ENCODE assay signal across 9 mouse cellular contexts in genomic region chr2:52623921-52624404, GRCm38 (mm10). TPM values are rescaled to one million over a fixed set of nuclear protein-coding genes. Genes with fewer than 3 reads are reported as not detected.
DNase-seq lines count a peak whose midpoint lies in the region; ATAC-seq lines count a peak whose summit lies in the region.
"Had no signal": no experiment of that assay in that cellular context is flagged by ENCODE, and none has a peak within 500 bp of the region (broad histone marks: within the 10 kb centered on the region; RNA-seq: fewer than 3 reads in every experiment).

No protein-coding gene starts in this region.

- no peaks in the 10 kb centered on the region for H3K27me3 ChIP-seq in heart, embryonic 11.5 days (ENCODE audit: control insufficient read depth, insufficient read depth, low read length)
- H3K27me3 ChIP-seq in neural tube, embryonic 12.5 days (replicated peaks), result no peaks in the 10 kb centered on the region
- no peaks in the 10 kb centered on the region for H3K27me3 ChIP-seq in kidney, embryonic 15.5 days
- no peaks in the 10 kb centered on the region; the same call in 1 of the 2 replicates for H3K27me3 ChIP-seq in stomach, embryonic 16.5 days (ENCODE audit: control insufficient read depth, insufficient read depth, low read length)

- DNase-seq in heart, adult 18-20 months, result no peak
- DNase-seq in neural tube, embryonic 10.5 days (ENCODE audit: extremely low spot score, low spot score), result no peak
- DNase-seq in right cerebral cortex, postnatal 14 days, result no peak
- DNase-seq in layer of hippocampus, adult 18-20 months (ENCODE audit: low spot score in 2 of 2), result no peak

- peak overlapping the region; percentile 16; the same call in 1 of the 2 replicates for H3K9ac ChIP-seq in heart, embryonic 11.5 days (ENCODE audit: low read depth, low read length)
- 0 out of 2 replicates have a peak overlapping the region, but pooled peaks have one; percentile 3 for H3K9ac ChIP-seq in neural tube, embryonic 12.5 days
- no peak overlapping the region for H3K9ac ChIP-seq in kidney, embryonic 15.5 days
- H3K9ac ChIP-seq in stomach, embryonic 16.5 days (ENCODE audit: low read length), result no peak overlapping the region

- H3K36me3 ChIP-seq in heart, embryonic 11.5 days (ENCODE audit: control insufficient read depth, insufficient read depth, low read length), result no peaks in the 10 kb centered on the region
- H3K36me3 ChIP-seq in neural tube, embryonic 12.5 days, result no peaks in the 10 kb centered on the region
- H3K36me3 ChIP-seq in kidney, embryonic 15.5 days, result no peaks in the 10 kb centered on the region
- H3K36me3 ChIP-seq in stomach, embryonic 16.5 days (ENCODE audit: control insufficient read depth, insufficient read depth, low read length), result no peaks in the 10 kb centered on the region

- H3K4me3 ChIP-seq in heart, embryonic 11.5 days (ENCODE audit: low read depth, low read length), result no peak overlapping the region
- H3K4me3 ChIP-seq in neural tube, embryonic 12.5 days, result no peak overlapping the region
- no peak overlapping the region for H3K4me3 ChIP-seq in kidney, embryonic 15.5 days (replicated peaks)
- H3K4me3 ChIP-seq in stomach, embryonic 16.5 days (replicated peaks; ENCODE audit: low read length), result no peak overlapping the region

- H3K9me3 ChIP-seq in heart, embryonic 11.5 days (replicated peaks; ENCODE audit: control insufficient read depth, low read length), result no peaks in the 10 kb centered on the region
- no peaks in the 10 kb centered on the region for H3K9me3 ChIP-seq in neural tube, embryonic 12.5 days
- no peaks in the 10 kb centered on the region for H3K9me3 ChIP-seq in kidney, embryonic 15.5 days (replicated peaks)
- H3K9me3 ChIP-seq in stomach, embryonic 16.5 days (replicated peaks; ENCODE audit: control insufficient read depth, low read length), result no peaks in the 10 kb centered on the region

- H3K4me2 ChIP-seq in heart, embryonic 11.5 days, result no peak overlapping the region
- no peak overlapping the region for H3K4me2 ChIP-seq in neural tube, embryonic 12.5 days (replicated peaks)
- H3K4me2 ChIP-seq in kidney, embryonic 15.5 days, result no peak overlapping the region
- no peak overlapping the region for H3K4me2 ChIP-seq in stomach, embryonic 16.5 days (ENCODE audit: low read depth, low read length)

- H3K4me1 ChIP-seq in heart, embryonic 11.5 days (ENCODE audit: control insufficient read depth, insufficient read depth, low read length), result peaks cover 18% of the 10 kb centered on the region
- H3K4me1 ChIP-seq in neural tube, embryonic 12.5 days, result no peaks in the 10 kb centered on the region
- peaks cover 20% of the 10 kb centered on the region for H3K4me1 ChIP-seq in kidney, embryonic 15.5 days
- H3K4me1 ChIP-seq in stomach, embryonic 16.5 days (ENCODE audit: control insufficient read depth, insufficient read depth, low read length), result no peaks in the 10 kb centered on the region

- peak overlapping the region; percentile 63 for H3K27ac ChIP-seq in heart, embryonic 11.5 days (ENCODE audit: low read depth, low read length)
- no peak overlapping the region for H3K27ac ChIP-seq in neural tube, embryonic 12.5 days
- H3K27ac ChIP-seq in kidney, embryonic 15.5 days, result peak overlapping the region; percentile 10; the same call in 1 of the 2 replicates
- H3K27ac ChIP-seq in stomach, embryonic 16.5 days (ENCODE audit: low read length), result no peak overlapping the region

- no peak for ATAC-seq in heart, embryonic 11.5 days (replicated peaks; ENCODE audit: insufficient number of reproducible peaks, low FRiP score, low TSS enrichment)
- no peak for ATAC-seq in neural tube, embryonic 12.5 days (ENCODE audit: low FRiP score, low read depth)
- ATAC-seq in kidney, embryonic 15.5 days (replicated peaks; ENCODE audit: low FRiP score), result peak; percentile 45; the same call in 1 of the 2 replicates
- peak; percentile 44; the same call in 1 of the 2 replicates for ATAC-seq in stomach, embryonic 16.5 days (ENCODE audit: insufficient read depth, low FRiP score)
- ATAC-seq: activated CD4-positive, CD25-positive, alpha-beta regulatory T cell, adult 4 months had no signal

- WGBS in heart, embryonic 11.5 days (ENCODE audit: insufficient replicate concordance), result 27% methylated on average over 7 of the region's 7 CpGs
- 53% methylated on average over 7 of the region's 7 CpGs for WGBS in neural tube, embryonic 12.5 days
- 48% methylated on average over 7 of the region's 7 CpGs for WGBS in kidney, embryonic 15.5 days
- 45% methylated on average over 7 of the region's 7 CpGs for WGBS in stomach, embryonic 16.5 days

RNA-seq across cellular contexts. Expression of gene Cacnb4, which starts 52.7 kb away (rescaled TPM):
- polyA plus RNA-seq in heart, embryonic 11.5 days (2014; fragmentation: Nextera tagmentation; extraction: Ambion mirVana), result 0.30 and 0.37 TPM in 2 replicates
- total RNA-seq in heart, adult 18-20 months (2021), result under 1 TPM; 0.27 to 0.28 TPM
- polyA plus RNA-seq in neural tube, embryonic 12.5 days (2016; fragmentation: Nextera tagmentation; extraction: Ambion mirVana), result 5.9 TPM in 2 replicates
- polyA plus RNA-seq in kidney, embryonic 15.5 days (2015; fragmentation: Nextera tagmentation; extraction: Ambion mirVana), result 2.6 and 3.7 TPM in 2 replicates
- 1.1 TPM in 2 replicates for polyA plus RNA-seq in stomach, embryonic 16.5 days (2015; fragmentation: Nextera tagmentation; extraction: Ambion mirVana)
- total RNA-seq in layer of hippocampus, adult 18-20 months (2021), result 10 to 100 TPM; 74.9 to 75.9 TPM

Comparison
In these comparisons a context has a peak if more than half of its experiments do, and no peak if none do; other contexts are left out.
1. ATAC-seq: peak in kidney, embryonic 15.5 days (single experiment) and stomach, embryonic 16.5 days (single experiment); none in heart, embryonic 11.5 days (single experiment) and neural tube, embryonic 12.5 days (single experiment).
2. H3K27ac ChIP-seq: peak in heart, embryonic 11.5 days (single experiment) and kidney, embryonic 15.5 days (single experiment); none in neural tube, embryonic 12.5 days (single experiment) and stomach, embryonic 16.5 days (single experiment).
3. H3K9ac ChIP-seq: peak in heart, embryonic 11.5 days (single experiment) and neural tube, embryonic 12.5 days (single experiment); none in kidney, embryonic 15.5 days (single experiment) and stomach, embryonic 16.5 days (single experiment).